Mouse (Mus musculus) left cerebral cortex, adult 2 months (tissue): Measurements from ENCODE around the gene St6galnac6. TPM values are rescaled to one million over a fixed set of nuclear protein-coding genes. Genes with fewer than 3 reads are reported as not detected.

Experiments used
- DNase-seq, 2 experiments: peaks; one replicate each; pipeline ENCODE4 v3.0.0; 2021 to 2022; ENCODE audit warnings: low spot score in 2 of 2, mixed read lengths in 1 of 2; ENCODE audit errors: extremely low spot score in 1 of 2
- H3K27ac ChIP-seq: fragments of 200-600 bp; 2 replicates; pipeline ENCODE4 v1.8.1; 2022
- H3K4me3 ChIP-seq: fragments of 200-600 bp; 2 replicates; pipeline ENCODE4 v1.8.1; 2022
- CTCF ChIP-seq: fragments of 200-600 bp; IDR thresholded peaks from 2 replicates; pipeline ENCODE4 v1.8.1; 2022; ENCODE audit warnings: antibody characterized with exemption, mild to moderate bottlenecking, moderate library complexity
- intact Hi-C: fragments of 180-260 bp; cut with DNase I; formaldehyde crosslinking; loops from one replicate; pipeline ENCODE4 v1.15.1; 2025
- long read RNA-seq, 2 experiments: library from polyadenylated mRNA; stranded (forward); transcript quantifications; one replicate each; pipeline ENCODE4 v2.0.0; 2021; ENCODE audit warnings: borderline mapping rate in 2 of 2
- total RNA-seq, 2 experiments: library from RNA; stranded (reverse); gene quantifications; 2 replicates each; pipeline ENCODE4 v1.2.3; 2021

Gene St6galnac6
- total RNA-seq = 100 to 1,000 TPM; 122 to 133 TPM
- long read RNA-seq, experiment 1, transcript St6galnac6-203 (7 exons, 2,394 nt) = major isoform, 20 of 53 reads
- long read RNA-seq, experiment 1, transcript St6galnac6-205 (6 exons, 2,402 nt) = minor isoform, 5 of 53 reads
- long read RNA-seq, experiment 1, transcript St6galnac6-204 (7 exons, 2,536 nt) = minor isoform, 13 of 53 reads
- long read RNA-seq, experiment 1, partial matches to known transcripts = 5 of 53 reads
- long read RNA-seq, experiment 1, other reads (novel, unspliced or antisense) = 8 of 53 reads
- long read RNA-seq, experiment 2, transcript St6galnac6-203 (7 exons, 2,394 nt) = major isoform, 11 of 37 reads
- long read RNA-seq, experiment 2, partial matches to known transcripts = 3 of 37 reads
- long read RNA-seq, experiment 2, other reads (novel, unspliced or antisense) = 17 of 37 reads

GRCm38 (mm10) chr2:32599409-32599808, at the start of gene St6galnac6:
Gene St6galnac6, plus strand, starts transcription at chr2:32599709.
- Histone ChIP-seq H3K27ac (no peak within 1 kb of the TSS), H3K4me3 (no peak within 1 kb of the TSS)
- no peak for DNase-seq
- intact Hi-C loops = no loop called here
- no peak for TF ChIP-seq CTCF

- intact Hi-C loops = no loop called here
- peak in 1 of 2 experiments; percentile 36 for DNase-seq
Observed at GRCm38 (mm10) chr2:32549764-32550163, 49.7 kb upstream of the St6galnac6 start.

DNA sequence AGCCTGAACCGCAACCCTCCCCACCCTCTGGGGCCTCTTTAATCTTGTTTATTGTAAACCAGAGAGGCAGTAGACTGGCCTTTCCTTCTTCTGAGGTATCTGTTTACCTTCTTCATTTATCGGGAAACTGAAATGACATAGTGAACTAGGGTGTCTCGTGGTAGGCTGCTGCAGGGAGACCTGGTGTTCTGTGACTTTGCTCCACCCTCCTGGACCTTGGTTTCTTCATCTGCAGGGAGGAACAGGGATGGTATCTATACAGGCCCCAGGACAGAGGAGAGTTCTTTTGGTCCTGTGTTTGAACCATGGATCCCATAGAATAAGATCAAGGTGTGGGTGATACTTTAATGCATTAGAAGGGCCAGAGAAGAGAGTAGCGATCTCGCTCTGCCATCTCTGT, 48.3 kb upstream of the St6galnac6 start:
- intact Hi-C loops = no loop called here
- Histone ChIP-seq H3K4me3 (no peak overlapping the region), H3K27ac (no peak overlapping the region)
- no peak for TF ChIP-seq CTCF
- no peak for DNase-seq

More at GRCm38 (mm10) chr2:32549764-32550163, 49.7 kb upstream of the St6galnac6 start:
- peak overlapping the region; percentile 41; the same call in 1 of the 2 replicates for H3K27ac ChIP-seq
- H3K4me3 ChIP-seq = no peak overlapping the region
- no peak for TF ChIP-seq CTCF

GRCm38 (mm10) chr2:32553592-32554148, 45.8 kb upstream of the St6galnac6 start:
- intact Hi-C loops = no loop called here
- DNase-seq = no peak
- no peak overlapping the region for H3K4me3 ChIP-seq
- no peak overlapping the region for H3K27ac ChIP-seq
- no peak for TF ChIP-seq CTCF

DNA sequence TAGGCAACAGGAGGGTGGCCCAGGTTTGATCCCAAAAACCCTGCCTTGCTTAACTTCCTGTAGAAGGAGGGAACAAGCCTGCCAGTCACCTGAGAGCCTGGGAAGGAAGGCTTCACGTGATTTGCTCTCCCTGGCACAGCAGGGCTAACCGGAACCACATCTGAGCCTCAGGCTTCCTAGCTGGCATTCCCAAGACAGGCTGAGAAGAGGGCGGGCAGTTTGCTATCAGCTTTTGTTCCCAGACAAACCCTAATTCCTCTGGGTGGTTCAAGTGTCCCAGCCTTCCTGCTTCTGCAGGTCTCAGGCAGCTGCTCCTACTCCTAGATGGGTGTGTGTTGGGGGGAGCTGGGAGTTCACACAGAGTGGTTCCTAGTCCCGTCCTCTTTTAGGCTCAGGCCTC, 44.0 kb upstream of the St6galnac6 start:
- no peak overlapping the region; the same call in 1 of the 2 replicates for H3K27ac ChIP-seq
- intact Hi-C loops = no loop called here

GRCm38 (mm10) chr2:32556019-32556418, 43.5 kb upstream of the St6galnac6 start:
- H3K4me3 ChIP-seq = no peak overlapping the region
- H3K27ac ChIP-seq = peak overlapping the region; percentile 19; the same call in 1 of the 2 replicates
- no peak for TF ChIP-seq CTCF
- intact Hi-C loops = no loop called here
- no peak for DNase-seq

More for the DNA sequence above, 44.0 kb upstream of the St6galnac6 start:
- TF ChIP-seq CTCF = no peak
- H3K4me3 ChIP-seq = no peak overlapping the region
- no peak for DNase-seq

DNA sequence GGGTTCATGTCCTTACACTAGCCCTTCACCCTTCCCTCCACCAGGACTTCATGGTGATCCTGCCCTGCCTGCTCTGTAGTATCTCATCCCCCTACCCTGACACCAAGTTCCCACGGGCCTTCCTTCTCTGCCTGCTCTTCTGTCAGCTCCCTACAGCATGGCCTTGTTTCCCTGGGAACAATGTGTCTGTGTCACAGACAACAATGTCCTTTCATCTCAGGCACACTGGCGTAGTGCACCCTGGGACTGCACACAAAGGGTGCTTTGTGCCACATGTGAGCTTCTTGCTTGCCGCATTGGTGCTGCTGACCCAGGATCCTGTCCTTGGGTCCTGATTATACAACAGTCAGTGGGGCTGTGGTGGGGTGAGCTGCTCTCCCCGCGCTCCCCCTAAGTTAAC, 39.9 kb upstream of the St6galnac6 start:
- peak overlapping the region; percentile 78 for H3K27ac ChIP-seq
- no peak for TF ChIP-seq CTCF
- no peak overlapping the region for H3K4me3 ChIP-seq
- DNase-seq = no peak
- intact Hi-C loops = no loop called here

DNA sequence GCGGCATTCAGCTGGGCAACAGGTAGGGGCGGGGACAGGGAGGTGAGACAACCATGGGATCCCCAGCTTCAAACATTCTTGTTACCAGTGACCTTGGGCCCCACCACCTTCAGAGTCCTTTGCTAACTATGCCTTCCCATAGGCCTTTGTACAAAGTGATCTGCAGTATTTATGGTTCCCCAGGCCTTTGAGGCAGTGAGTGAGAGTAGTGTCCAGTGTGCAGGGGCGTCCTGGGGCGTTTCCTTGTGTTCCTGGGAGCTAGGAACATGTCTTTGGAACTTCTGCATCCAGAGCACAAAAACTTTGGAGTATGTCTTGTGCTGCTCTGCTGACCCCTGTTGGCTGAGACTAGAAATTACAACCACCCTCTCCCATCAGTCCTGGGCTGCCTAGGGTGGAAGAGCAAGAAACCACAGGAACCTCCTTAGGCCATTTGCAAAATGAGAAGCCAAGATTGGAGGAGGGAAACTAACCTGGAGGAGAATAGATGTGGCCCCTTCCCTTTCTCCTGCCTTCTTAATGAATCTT, 32.9 kb upstream of the St6galnac6 start:
- peak; percentile 92 for TF ChIP-seq CTCF

DNA sequence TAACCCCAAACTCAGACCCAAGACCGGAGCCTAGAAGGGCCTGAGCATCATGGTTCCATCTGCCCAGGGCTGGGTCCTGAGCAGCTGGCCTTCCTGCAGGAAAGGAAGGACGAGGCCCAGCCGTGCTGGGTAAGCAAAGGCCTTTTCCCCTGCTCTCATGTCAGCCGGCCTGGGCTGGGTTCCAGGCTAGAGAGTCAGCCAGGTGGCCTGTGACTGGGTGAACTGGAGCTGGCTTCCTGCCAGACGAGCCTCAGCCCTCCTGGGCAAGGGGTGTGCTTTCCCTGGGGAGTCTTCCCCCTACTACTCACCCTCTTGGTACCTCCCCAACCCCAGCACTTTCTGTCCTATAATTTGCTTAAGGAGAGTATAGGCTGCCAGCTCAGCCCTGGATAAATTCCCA, 31.4 kb upstream of the St6galnac6 start:
- intact Hi-C loops = no loop called here
- no peak overlapping the region for H3K27ac ChIP-seq

More for the DNA sequence above, 32.9 kb upstream of the St6galnac6 start:
- Histone ChIP-seq H3K27ac (no peak overlapping the region), H3K4me3 (no peak overlapping the region)
- peak; percentile 61 to 64 for DNase-seq
- intact Hi-C loops = loop anchor here (1.0 to 2.0 kb wide), 3 partner anchors 31 to 170 kb away; partner anchors contain the start of gene Fam102a

GRCm38 (mm10) chr2:32568941-32569340, 30.6 kb upstream of the St6galnac6 start:
- H3K27ac ChIP-seq = no peak overlapping the region
- H3K4me3 ChIP-seq = no peak overlapping the region
- TF ChIP-seq CTCF = no peak
- intact Hi-C loops = no loop called here
- DNase-seq = no peak

More for the DNA sequence above, 31.4 kb upstream of the St6galnac6 start:
- TF ChIP-seq CTCF = no peak
- no peak overlapping the region for H3K4me3 ChIP-seq
- no peak for DNase-seq

GRCm38 (mm10) chr2:32570698-32571494, 28.6 kb upstream of the St6galnac6 start, which contains the start of gene Dpm2:
Gene Dpm2, plus strand, starts transcription at chr2:32570858.
- DNase-seq = peak; percentile 88 to 90
- peak within 1 kb of the TSS; percentile 93 for H3K27ac ChIP-seq
- intact Hi-C loops = no loop called here
- peak; percentile 16 for TF ChIP-seq CTCF
- H3K4me3 ChIP-seq = peak within 1 kb of the TSS; percentile 66
